In the genomic region with DNA sequence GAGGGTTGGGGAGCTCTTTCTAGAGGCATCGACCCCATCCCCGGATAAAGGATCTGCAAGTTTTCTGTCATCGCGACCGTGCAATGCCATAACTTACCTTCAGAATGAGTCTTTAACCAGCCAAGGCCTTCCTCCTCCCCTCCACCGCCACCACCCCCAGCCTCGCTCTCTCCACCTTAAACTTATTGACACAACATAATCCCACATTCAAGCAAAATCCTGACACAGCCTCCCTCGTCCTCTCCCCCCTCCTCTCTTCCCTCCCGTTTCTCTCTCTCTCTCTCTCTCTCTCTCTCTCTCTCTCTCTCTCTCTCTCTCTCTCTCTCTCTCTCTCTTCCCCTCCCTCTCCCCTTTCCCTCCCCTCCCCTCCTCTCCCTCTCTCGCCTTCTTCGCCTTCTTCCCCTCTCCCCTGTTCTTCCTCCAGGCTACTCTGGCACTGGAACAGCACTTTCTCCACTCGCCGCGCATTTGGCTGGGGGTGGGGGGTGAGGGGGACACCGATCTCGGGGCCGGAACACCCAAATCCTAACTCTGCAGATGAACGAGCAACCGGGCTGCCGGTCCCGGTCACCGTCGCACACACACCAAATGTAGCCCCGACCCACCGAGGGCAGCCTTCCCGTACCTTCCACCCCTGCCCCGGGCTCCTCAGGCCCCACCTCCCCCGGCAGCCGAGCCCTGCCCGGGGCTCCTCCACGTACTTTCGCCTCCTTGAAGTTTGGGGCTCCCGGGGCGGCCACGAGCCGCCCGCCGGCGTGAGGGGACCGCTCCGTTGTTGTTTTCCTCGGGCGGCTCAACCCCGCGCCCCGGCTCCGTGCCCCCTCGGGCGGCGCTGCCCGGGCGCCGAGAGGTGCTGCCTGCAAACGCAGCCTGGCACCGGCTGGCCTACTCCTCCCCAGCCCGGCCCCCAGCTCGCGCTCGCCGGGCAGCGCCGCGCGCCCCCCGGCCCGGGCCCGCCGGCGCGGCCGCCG, we compare ENCODE assay signal across 8 mouse cellular contexts. TPM values are rescaled to one million over a fixed set of nuclear protein-coding genes. Genes with fewer than 3 reads are reported as not detected.
DNase-seq lines count a peak whose midpoint lies in the region; ATAC-seq and TF ChIP-seq lines count a peak whose summit lies in the region.

No protein-coding gene starts in this region.

- 0 out of 2 replicates have a peak, but pooled peaks have one; percentile 29 for TF ChIP-seq POLR2A in bone marrow, adult 2 months (IDR thresholded peaks at IDR 0.05; ENCODE audit: borderline replicate concordance, control insufficient read depth, low read depth, low read length)
- TF ChIP-seq POLR2A in embryonic fibroblast, embryonic 13.5 days (IDR thresholded peaks at IDR 0.05; ENCODE audit: low read depth, low read length) = peak; percentile 31; the same call in 1 of the 2 replicates

- H3K9ac ChIP-seq in heart, embryonic 14.5 days (ENCODE audit: low read length) = peak overlapping the region; percentile 94
- peak overlapping the region; percentile 94 for H3K9ac ChIP-seq in neural tube, embryonic 13.5 days

- peaks cover 9% of the 10 kb centered on the region for H3K36me3 ChIP-seq in heart, embryonic 14.5 days (ENCODE audit: control insufficient read depth, insufficient read depth, low read length)
- H3K36me3 ChIP-seq in neural tube, embryonic 13.5 days = no peaks in the 10 kb centered on the region

- H3K4me3 ChIP-seq in bone marrow, adult 2 months (replicated peaks; ENCODE audit: control insufficient read depth, low read depth, low read length) = peak overlapping the region; percentile 78
- peak overlapping the region; percentile 62 for H3K4me3 ChIP-seq in embryonic fibroblast, embryonic 13.5 days (ENCODE audit: insufficient read depth, low read length)
- peak overlapping the region; percentile 91 to 97 for H3K4me3 ChIP-seq in heart, embryonic 14.5 days (ENCODE audit: control insufficient read depth in 1 of 2, insufficient read depth in 1 of 2, low read depth in 1 of 2, low read length in 2 of 2)
- H3K4me3 ChIP-seq in neural tube, embryonic 13.5 days = peak overlapping the region; percentile 87

- H3K27ac ChIP-seq in bone marrow, adult 2 months (ENCODE audit: control insufficient read depth, insufficient read depth, low read depth, low read length, poor library complexity) = peak overlapping the region; percentile 97
- H3K27ac ChIP-seq in embryonic fibroblast, embryonic 13.5 days (ENCODE audit: insufficient read depth, low read length) = peak overlapping the region; percentile 67
- peak overlapping the region; percentile 96 to 97 for H3K27ac ChIP-seq in heart, embryonic 14.5 days (replicated peaks in 1 of 2; ENCODE audit: control insufficient read depth in 1 of 2, insufficient read depth in 1 of 2, low read depth in 2 of 2, low read length in 2 of 2)
- peak overlapping the region; percentile 94 for H3K27ac ChIP-seq in neural tube, embryonic 13.5 days (replicated peaks)

- no peaks in the 10 kb centered on the region for H3K4me1 ChIP-seq in bone marrow, adult 2 months (ENCODE audit: control insufficient read depth, insufficient read depth, low read length)
- no peaks in the 10 kb centered on the region for H3K4me1 ChIP-seq in embryonic fibroblast, embryonic 13.5 days (ENCODE audit: control insufficient read depth, insufficient read depth, low read length)
- H3K4me1 ChIP-seq in heart, embryonic 14.5 days (ENCODE audit: control insufficient read depth in 2 of 2, insufficient read depth in 2 of 2, low read length in 2 of 2) = peaks cover 0 to 7% of the 10 kb centered on the region in 2 experiments; a peak in 1 of 4 replicates
- peaks cover 12% of the 10 kb centered on the region; the same call in 1 of the 2 replicates for H3K4me1 ChIP-seq in neural tube, embryonic 13.5 days (replicated peaks)

- no peak for TF ChIP-seq CTCF in bone marrow, adult 2 months (IDR thresholded peaks at IDR 0.05; ENCODE audit: control insufficient read depth, insufficient read depth, low read length)
- TF ChIP-seq CTCF in embryonic fibroblast, embryonic 13.5 days (IDR thresholded peaks at IDR 0.05; ENCODE audit: borderline replicate concordance, insufficient read depth, low read length) = no peak

- peak; percentile 23 to 44 for DNase-seq in CD8-positive naive resting alpha-beta T cell, adult 2 months (ENCODE audit: low read depth in 2 of 2, low spot score in 2 of 2)
- peak; percentile 66 for DNase-seq in kidney, postnatal 10 days
- DNase-seq in lung, adult 18-20 months = peak; percentile 46 to 50
- peak; percentile 69 for DNase-seq in testis, postnatal 10 days (ENCODE audit: low spot score)

- H3K27me3 ChIP-seq in heart, embryonic 14.5 days (ENCODE audit: control insufficient read depth, insufficient read depth, low read length) = no peaks in the 10 kb centered on the region
- H3K27me3 ChIP-seq in neural tube, embryonic 13.5 days = 0 out of 2 replicates have a peak, but pooled peaks cover 3% of the 10 kb centered on the region

- H3K4me2 ChIP-seq in heart, embryonic 14.5 days (ENCODE audit: low read length) = peak overlapping the region; percentile 96
- peak overlapping the region; percentile 99 for H3K4me2 ChIP-seq in neural tube, embryonic 13.5 days

- no peaks in the 10 kb centered on the region for H3K9me3 ChIP-seq in heart, embryonic 14.5 days (ENCODE audit: control insufficient read depth, low read length)
- no peaks in the 10 kb centered on the region for H3K9me3 ChIP-seq in neural tube, embryonic 13.5 days

- WGBS in bone marrow, adult 2 months = under 1% methylated on average over 71 of the region's 72 CpGs
- under 1% methylated on average over 68 of the region's 72 CpGs for WGBS in heart, embryonic 14.5 days
- WGBS in neural tube, embryonic 13.5 days = under 1% methylated on average over 67 of the region's 72 CpGs

- peak; percentile 69 for ATAC-seq in heart, embryonic 14.5 days (ENCODE audit: insufficient number of reproducible peaks, insufficient read depth, low FRiP score, low read depth)
- ATAC-seq in neural tube, embryonic 13.5 days (ENCODE audit: low read depth) = peak; percentile 82

RNA-seq across cellular contexts. Expression of a gene that starts 0.9 kb away (rescaled TPM):
- 3.1 and 10.5 TPM in 2 replicates for polyA plus RNA-seq in bone marrow, adult 2 months (2011; ENCODE audit: insufficient read depth, insufficient read length, low replicate concordance, missing spikeins)
- polyA plus RNA-seq in embryonic fibroblast, embryonic 13.5 days (2011; ENCODE audit: insufficient read length, low read depth, missing spikeins) = 44.0 and 47.4 TPM in 2 replicates
- polyA plus RNA-seq in heart, embryonic 14.5 days (2014; fragmentation: Nextera tagmentation; extraction: Ambion mirVana) = 28.8 and 33.1 TPM in 2 replicates
- 21.2 and 25.9 TPM in 2 replicates for polyA plus RNA-seq in neural tube, embryonic 13.5 days (2015; fragmentation: Nextera tagmentation; extraction: Ambion mirVana)

Comparison
In these comparisons a context has a peak if more than half of its experiments do, and no peak if none do; other contexts are left out.
1. Peak in every context shown above with its lines: DNase-seq, ATAC-seq, H3K4me3 ChIP-seq and H3K27ac ChIP-seq.